Mouse (Mus musculus) erythroblast, embryonic 14.5 days (primary cell): Measurements from ENCODE around the gene Atg16l1. TPM values are rescaled to one million over a fixed set of nuclear protein-coding genes. Genes with fewer than 3 reads are reported as not detected.

ENCODE experiments used
- H3K27me3 ChIP-seq: 2 replicates; pipeline ENCODE4 v1.6.1; 2012; ENCODE audit warnings: inconsistent platforms; ENCODE audit not compliant: control insufficient read depth
- H3K36me3 ChIP-seq: 2 replicates; pipeline ENCODE4 v1.6.1; 2012; ENCODE audit warnings: mild to moderate bottlenecking, inconsistent platforms; ENCODE audit not compliant: control insufficient read depth
- H3K4me1 ChIP-seq: 2 replicates; pipeline ENCODE4 v1.6.1; 2012; ENCODE audit warnings: inconsistent platforms; ENCODE audit not compliant: control insufficient read depth
- H3K4me3 ChIP-seq: replicated peaks from 2 replicates; pipeline ENCODE3; 2012; ENCODE audit warnings: moderate library complexity, mild to moderate bottlenecking, inconsistent platforms
- H3K9me3 ChIP-seq: 2 replicates; pipeline ENCODE4 v1.6.1; 2012; ENCODE audit warnings: low read length, inconsistent platforms, mixed read lengths; ENCODE audit not compliant: control insufficient read depth
- GATA1 ChIP-seq: IDR thresholded peaks from 2 replicates; pipeline ENCODE4 v1.6.1; 2012; ENCODE audit warnings: low read length, inconsistent platforms, mixed read lengths
- TAL1 ChIP-seq: IDR thresholded peaks from 3 replicates; pipeline ENCODE4 v1.6.1; 2012; ENCODE audit warnings: low read length, inconsistent platforms, mixed read lengths
- polyA plus RNA-seq: library from polyadenylated mRNA; stranded (reverse); fragments of >175 nt; gene quantifications from 2 replicates; pipeline ENCODE4 v1.2.3, GENCODE M21; 2012

Atg16l1 gene
- polyA plus RNA-seq, 1 experiment = 0.36 TPM

GRCm38 (mm10) chr1:87729070-87729469 is 26.6 kb upstream of the Atg16l1 start:
- TF ChIP-seq TAL1 (no peak), GATA1 (no peak)

GRCm38 (mm10) chr1:87729850-87730249 is 25.8 kb upstream of the Atg16l1 start:
- H3K4me1 ChIP-seq = no peaks in the 10 kb centered on the region; the same call in 1 of the 2 replicates
- no peak for TF ChIP-seq GATA1
- no peak for TF ChIP-seq TAL1
- no peaks in the 10 kb centered on the region for H3K36me3 ChIP-seq
- peaks cover 3% of the 10 kb centered on the region; the same call in 1 of the 2 replicates for H3K9me3 ChIP-seq
- peaks cover 16% of the 10 kb centered on the region for H3K27me3 ChIP-seq
- H3K4me3 ChIP-seq = no peak overlapping the region

More at GRCm38 (mm10) chr1:87729070-87729469, 26.6 kb upstream of the Atg16l1 start:
- Histone ChIP-seq H3K9me3 (peaks cover 3% of the 10 kb centered on the region; the same call in 1 of the 2 replicates), H3K4me1 (no peaks in the 10 kb centered on the region; the same call in 1 of the 2 replicates), H3K36me3 (no peaks in the 10 kb centered on the region), H3K27me3 (peaks cover 13% of the 10 kb centered on the region), H3K4me3 (no peak overlapping the region)

- TF ChIP-seq GATA1 (no peak), TAL1 (no peak)
- H3K27me3 ChIP-seq = peaks cover 16% of the 10 kb centered on the region
- peaks cover 2% of the 10 kb centered on the region; the same call in 1 of the 2 replicates for H3K9me3 ChIP-seq
- H3K4me1 ChIP-seq = no peaks in the 10 kb centered on the region; the same call in 1 of the 2 replicates
- H3K4me3 ChIP-seq = no peak overlapping the region
- no peaks in the 10 kb centered on the region for H3K36me3 ChIP-seq
These were observed 25.4 kb upstream of the Atg16l1 start for GRCm38 (mm10) chr1:87730271-87730670.

- Histone ChIP-seq H3K4me1 (no peaks in the 10 kb centered on the region), H3K4me3 (no peak overlapping the region), H3K36me3 (no peaks in the 10 kb centered on the region), H3K9me3 (no peaks in the 10 kb centered on the region), H3K27me3 (peaks cover 16% of the 10 kb centered on the region)
- no peak for TF ChIP-seq GATA1
- no peak for TF ChIP-seq TAL1
These were observed 22.5 kb upstream of the Atg16l1 start for GRCm38 (mm10) chr1:87733212-87733611.

DNA sequence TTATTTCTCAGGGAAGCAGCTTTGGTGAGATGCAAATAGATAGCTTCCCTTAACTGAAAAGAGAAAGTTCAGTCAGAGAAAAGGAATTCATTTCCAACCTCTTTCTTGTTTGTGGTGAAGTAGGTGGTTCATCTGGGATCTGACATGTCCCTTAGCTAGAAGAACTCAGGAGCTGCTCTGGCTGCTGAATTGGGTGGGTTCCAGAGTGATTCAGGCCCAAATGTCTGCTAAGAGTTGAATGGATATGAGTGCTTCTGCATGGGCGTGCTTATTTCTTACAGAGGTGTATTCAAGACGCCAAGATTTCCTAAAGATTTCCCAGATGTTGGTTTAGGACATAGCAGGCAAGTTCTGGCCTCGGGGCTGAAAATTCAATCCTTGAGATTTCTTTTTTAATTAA is 21.5 kb upstream of the Atg16l1 start:
- Histone ChIP-seq H3K4me3 (no peak overlapping the region), H3K4me1 (no peaks in the 10 kb centered on the region), H3K9me3 (no peaks in the 10 kb centered on the region), H3K27me3 (peaks cover 16% of the 10 kb centered on the region), H3K36me3 (no peaks in the 10 kb centered on the region)
- TF ChIP-seq TAL1 (no peak), GATA1 (no peak)

DNA sequence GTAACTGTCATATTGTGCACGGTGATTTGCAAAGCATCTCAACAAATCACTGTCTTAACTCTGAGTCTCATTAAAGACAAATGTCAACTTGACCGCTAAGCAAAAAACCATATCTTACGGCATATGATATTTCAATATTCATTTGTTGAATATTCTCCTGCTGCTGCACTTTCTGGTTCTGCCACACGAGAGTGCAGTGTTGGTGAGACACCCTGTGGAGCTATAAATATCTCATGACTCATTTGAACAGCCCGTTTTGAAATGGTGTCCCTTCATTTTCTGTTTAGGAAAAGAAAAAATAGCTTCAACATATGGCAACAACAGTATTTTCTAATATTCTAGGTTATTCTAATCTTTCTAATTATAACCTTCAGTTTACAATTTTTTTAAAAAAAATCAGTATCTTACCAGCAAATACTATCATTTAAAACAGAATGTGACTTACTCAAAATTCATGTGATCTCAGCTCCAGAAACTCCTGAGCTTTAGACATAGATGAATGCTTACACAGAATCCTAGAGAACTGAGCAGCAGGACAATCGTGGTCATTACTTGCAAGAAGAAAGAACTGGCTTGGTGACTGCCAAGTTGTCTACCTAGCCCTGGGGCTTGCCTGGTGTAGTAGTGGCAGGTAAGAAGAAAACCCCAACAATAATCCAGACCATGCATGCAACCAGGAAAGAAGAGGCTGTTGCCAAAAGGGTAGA is 14.9 kb upstream of the Atg16l1 start:
- H3K27me3 ChIP-seq = peaks cover 15% of the 10 kb centered on the region
- H3K4me3 ChIP-seq = no peak overlapping the region
- no peaks in the 10 kb centered on the region for H3K36me3 ChIP-seq
- H3K4me1 ChIP-seq = no peaks in the 10 kb centered on the region
- H3K9me3 ChIP-seq = no peaks in the 10 kb centered on the region
- TF ChIP-seq GATA1 (no peak), TAL1 (no peak)

GRCm38 (mm10) chr1:87749360-87749973 is 6.2 kb upstream of the Atg16l1 start:
- Histone ChIP-seq H3K4me3 (no peak overlapping the region), H3K9me3 (no peaks in the 10 kb centered on the region), H3K27me3 (peaks cover 24% of the 10 kb centered on the region), H3K36me3 (no peaks in the 10 kb centered on the region), H3K4me1 (peaks cover 7% of the 10 kb centered on the region)
- TF ChIP-seq GATA1 = no peak
- TF ChIP-seq TAL1 = no peak

GRCm38 (mm10) chr1:87763821-87764220 is 8.2 kb downstream of the Atg16l1 start:
- Histone ChIP-seq H3K36me3 (peaks cover 99% of the 10 kb centered on the region), H3K4me1 (peaks cover 23% of the 10 kb centered on the region)
- no peak for TF ChIP-seq TAL1
- no peak for TF ChIP-seq GATA1

GRCm38 (mm10) chr1:87765741-87766140 is 10.1 kb downstream of the Atg16l1 start:
- peaks cover 32% of the 10 kb centered on the region for H3K4me1 ChIP-seq
- no peaks in the 10 kb centered on the region for H3K9me3 ChIP-seq
- no peak overlapping the region for H3K4me3 ChIP-seq
- no peak for TF ChIP-seq GATA1
- no peak for TF ChIP-seq TAL1
- H3K27me3 ChIP-seq = no peaks in the 10 kb centered on the region
- H3K36me3 ChIP-seq = peaks cover 97% of the 10 kb centered on the region

More at GRCm38 (mm10) chr1:87763821-87764220, 8.2 kb downstream of the Atg16l1 start:
- Histone ChIP-seq H3K27me3 (no peaks in the 10 kb centered on the region), H3K4me3 (no peak overlapping the region), H3K9me3 (no peaks in the 10 kb centered on the region)
